Mouse (Mus musculus) heart, adult 18-20 months (tissue): ENCODE results near the gene Ralbp1. TPM values are rescaled to one million over a fixed set of nuclear protein-coding genes. Genes with fewer than 3 reads are reported as not detected.

Experiments used
- DNase-seq, 2 experiments: peaks; one replicate each; pipeline ENCODE4 v3.0.0; 2021 to 2022; ENCODE audit warnings: mixed read lengths in 1 of 2
- total RNA-seq, 2 experiments: library from RNA; stranded (reverse); gene quantifications; 2 replicates each; pipeline ENCODE4 v1.2.3; 2021

The Ralbp1 gene
- total RNA-seq, 2 experiments from 2014 or later: 35.3 to 36.3 TPM

- no peak for DNase-seq
Observed at GRCm38 (mm10) chr17:65896016-65896415, 10.4 kb upstream of the Ralbp1 start.

GRCm38 (mm10) chr17:65889476-65889875, 3.9 kb upstream of the Ralbp1 start:
- DNase-seq: no peak

GRCm38 (mm10) chr17:65886571-65886970, 973 bp upstream of the Ralbp1 start:
- DNase-seq: peak; percentile 35 to 42

GRCm38 (mm10) chr17:65885398-65885696, 251 bp downstream of the Ralbp1 start:
- DNase-seq: no peak

GRCm38 (mm10) chr17:65884691-65885397, 754 bp downstream of the Ralbp1 start:
- peak; percentile 99 to 100 for DNase-seq

GRCm38 (mm10) chr17:65884061-65884669, 1.4 kb downstream of the Ralbp1 start:
- peak; percentile 50 to 61 for DNase-seq

- DNase-seq: no peak
Observed at GRCm38 (mm10) chr17:65877026-65877425, 8.6 kb downstream of the Ralbp1 start.

GRCm38 (mm10) chr17:65873834-65874233, 11.8 kb downstream of the Ralbp1 start:
- no peak for DNase-seq

GRCm38 (mm10) chr17:65873156-65873555, 12.4 kb downstream of the Ralbp1 start:
- DNase-seq: no peak

- peak; percentile 18 to 37 for DNase-seq
Observed at GRCm38 (mm10) chr17:65872652-65873051, 12.9 kb downstream of the Ralbp1 start.

GRCm38 (mm10) chr17:65872051-65872450, 13.5 kb downstream of the Ralbp1 start:
- no peak for DNase-seq

GRCm38 (mm10) chr17:65871641-65872041, 14.0 kb downstream of the Ralbp1 start:
- no peak for DNase-seq

GRCm38 (mm10) chr17:65870146-65870545, 15.5 kb downstream of the Ralbp1 start:
- peak; percentile 54 to 89 for DNase-seq

GRCm38 (mm10) chr17:65869720-65870119, 15.9 kb downstream of the Ralbp1 start:
- no peak for DNase-seq

GRCm38 (mm10) chr17:65867996-65868395, 17.6 kb downstream of the Ralbp1 start:
- no peak for DNase-seq

GRCm38 (mm10) chr17:65866201-65866600, 19.4 kb downstream of the Ralbp1 start:
- no peak for DNase-seq

- no peak for DNase-seq
Observed at GRCm38 (mm10) chr17:65865265-65865664, 20.3 kb downstream of the Ralbp1 start.

- DNase-seq: peak; percentile 39 to 68
Observed at GRCm38 (mm10) chr17:65864742-65865141, 20.9 kb downstream of the Ralbp1 start.

- no peak for DNase-seq
Observed at GRCm38 (mm10) chr17:65863830-65864229, 21.8 kb downstream of the Ralbp1 start.

- peak in 1 of 2 experiments; percentile 43 for DNase-seq
Observed at GRCm38 (mm10) chr17:65862579-65862978, 23.0 kb downstream of the Ralbp1 start.

GRCm38 (mm10) chr17:65857617-65858016, 28.0 kb downstream of the Ralbp1 start:
- DNase-seq: no peak

- no peak for DNase-seq
Observed at GRCm38 (mm10) chr17:65854006-65854405, 31.6 kb downstream of the Ralbp1 start.

- no peak for DNase-seq
Observed at GRCm38 (mm10) chr17:65853326-65853725, 32.3 kb downstream of the Ralbp1 start.

GRCm38 (mm10) chr17:65851749-65852148, 33.8 kb downstream of the Ralbp1 start:
- no peak for DNase-seq
